Mouse (Mus musculus) hindbrain, embryonic 15.5 days (tissue): Measurements from ENCODE around the gene Cort. TPM values are rescaled to one million over a fixed set of nuclear protein-coding genes. Genes with fewer than 3 reads are reported as not detected.
A peak's percentile ranks its signal among the peaks of the same experiment; 100 is the strongest.

Experiments
- ATAC-seq: fragments of 200-750 bp; cut with Nextera tagmentation; 2 replicates; pipeline ENCODE4 v1.8.0; 2017; ENCODE audit warnings: low read depth, moderate number of reproducible peaks, moderate TSS enrichment; ENCODE audit not compliant: low FRiP score
- H3K27ac ChIP-seq: fragments of 300-500 bp; sonication (generic); replicated peaks from 2 replicates; pipeline ENCODE4 v1.5.1; 2015; ENCODE audit warnings: mild to moderate bottlenecking, inconsistent platforms
- H3K27me3 ChIP-seq: fragments of 300-500 bp; sonication (generic); 2 replicates; pipeline ENCODE4 v1.6.1; 2015; ENCODE audit warnings: control low read depth, inconsistent platforms
- H3K36me3 ChIP-seq: fragments of 300-500 bp; sonication (generic); 2 replicates; pipeline ENCODE4 v1.6.1; 2015; ENCODE audit warnings: control low read depth, inconsistent platforms
- H3K4me1 ChIP-seq: fragments of 300-500 bp; sonication (generic); replicated peaks from 2 replicates; pipeline ENCODE4 v1.6.1; 2015; ENCODE audit warnings: control low read depth, inconsistent platforms
- H3K4me2 ChIP-seq: fragments of 300-500 bp; sonication (generic); 2 replicates; pipeline ENCODE4 v1.6.1; 2015; ENCODE audit warnings: moderate library complexity, mild to moderate bottlenecking, inconsistent platforms
- H3K4me3 ChIP-seq: fragments of 300-500 bp; sonication (generic); 2 replicates; pipeline ENCODE4 v1.5.1; 2015; ENCODE audit warnings: mild to moderate bottlenecking, inconsistent platforms
- H3K9ac ChIP-seq: fragments of 300-500 bp; sonication (generic); 2 replicates; pipeline ENCODE4 v1.6.1; 2015; ENCODE audit warnings: inconsistent platforms
- H3K9me3 ChIP-seq: fragments of 300-500 bp; sonication (generic); 2 replicates; pipeline ENCODE4 v1.6.1; 2016; ENCODE audit warnings: control low read depth, inconsistent platforms
- WGBS: fragments of 180-500 bp; shearing (Covaris S2); methylation state at CpG from one replicate; pipeline ENCODE4 v1.1.7; 2015; 5-methylcytosine and 5-hydroxymethylcytosine counted together
- polyA plus RNA-seq: library from polyadenylated mRNA; unstranded; fragments of >200 nt; fragmentation: Nextera tagmentation; extraction: Ambion mirVana; gene quantifications from 2 replicates; pipeline ENCODE4 v1.2.1, GENCODE M21; 2015

Gene Cort
- polyA plus RNA-seq, 1 experiment from 2014 or later, result 0.23 TPM

- ATAC-seq, result no peak
- no peaks in the 10 kb centered on the region for H3K36me3 ChIP-seq
- H3K27ac ChIP-seq, result no peak overlapping the region
- H3K4me1 ChIP-seq, result peaks cover 22% of the 10 kb centered on the region
- no peak overlapping the region for H3K4me2 ChIP-seq
- H3K27me3 ChIP-seq, result no peaks in the 10 kb centered on the region
- no peak overlapping the region for H3K9ac ChIP-seq
- no peaks in the 10 kb centered on the region for H3K9me3 ChIP-seq
- H3K4me3 ChIP-seq, result no peak overlapping the region
- WGBS, result 90% methylated on average over 6 of the region's 6 CpGs
Measured at GRCm38 (mm10) chr4:149079629-149080028, 46.9 kb downstream of the Cort start.

GRCm38 (mm10) chr4:149078261-149078660, 48.3 kb downstream of the Cort start:
- H3K27ac ChIP-seq, result no peak overlapping the region
- no peak overlapping the region for H3K9ac ChIP-seq
- ATAC-seq, result no peak
- 61% methylated on average over 4 of the region's 4 CpGs for WGBS
- H3K4me3 ChIP-seq, result no peak overlapping the region
- H3K4me2 ChIP-seq, result no peak overlapping the region
- H3K4me1 ChIP-seq, result peaks cover 22% of the 10 kb centered on the region
- no peaks in the 10 kb centered on the region for H3K27me3 ChIP-seq
- H3K36me3 ChIP-seq, result no peaks in the 10 kb centered on the region
- H3K9me3 ChIP-seq, result no peaks in the 10 kb centered on the region

- peak; percentile 82 for ATAC-seq
- Histone ChIP-seq H3K27ac (no peak overlapping the region), H3K4me1 (peaks cover 10% of the 10 kb centered on the region), H3K4me2 (no peak overlapping the region), H3K9ac (no peak overlapping the region), H3K36me3 (no peaks in the 10 kb centered on the region), H3K27me3 (no peaks in the 10 kb centered on the region), H3K9me3 (no peaks in the 10 kb centered on the region), H3K4me3 (no peak overlapping the region)
- WGBS, result 19% methylated on average over 10 of the region's 10 CpGs
Measured at GRCm38 (mm10) chr4:149075871-149076575, 50.5 kb downstream of the Cort start.

- peaks cover 10% of the 10 kb centered on the region for H3K4me1 ChIP-seq
- 0 out of 2 replicates have a peak overlapping the region, but pooled peaks have one; percentile 17 for H3K27ac ChIP-seq
- H3K36me3 ChIP-seq, result no peaks in the 10 kb centered on the region
- no peak overlapping the region for H3K4me3 ChIP-seq
- no peak for ATAC-seq
- H3K4me2 ChIP-seq, result no peak overlapping the region
- no peaks in the 10 kb centered on the region for H3K9me3 ChIP-seq
- H3K27me3 ChIP-seq, result no peaks in the 10 kb centered on the region
- no peak overlapping the region for H3K9ac ChIP-seq
- 93% methylated on average over 13 of the region's 13 CpGs for WGBS
Measured at GRCm38 (mm10) chr4:149075073-149075472, 51.5 kb downstream of the Cort start.

Other genes starting within 250 kb of the Cort start
- 54.4 and 61.9 TPM in 2 replicates for gene Pex14, start 26.9 kb downstream of the Cort start, polyA plus RNA-seq
- 23.7 and 25.5 TPM in 2 replicates for gene Dffa, start 22.6 kb downstream of the Cort start, polyA plus RNA-seq
- gene Cenps, start 10.9 kb upstream of the Cort start, polyA plus RNA-seq, result 15.3 and 18.8 TPM in 2 replicates
- gene Pgd, start 40.0 kb upstream of the Cort start, polyA plus RNA-seq, result 114 and 119 TPM in 2 replicates
- gene Kif1b, start 180.9 kb upstream of the Cort start, polyA plus RNA-seq, result 123 and 135 TPM in 2 replicates